Mouse (Mus musculus) embryonic facial prominence, embryonic 13.5 days (tissue): ENCODE measurements around the gene Tbc1d16. TPM values are rescaled to one million over a fixed set of nuclear protein-coding genes. Genes with fewer than 3 reads are reported as not detected.

Source experiments
- ATAC-seq: fragments of 200-750 bp; cut with Nextera tagmentation; 2 replicates; pipeline ENCODE4 v1.8.0; 2017; ENCODE audit warnings: low read depth; ENCODE audit not compliant: insufficient number of reproducible peaks, insufficient read depth, low FRiP score, low TSS enrichment
- H3K27ac ChIP-seq: fragments of 300-500 bp; sonication (generic); 2 replicates; pipeline ENCODE4 v1.5.1; 2015; ENCODE audit warnings: moderate library complexity, mild to moderate bottlenecking, inconsistent platforms
- H3K27me3 ChIP-seq: fragments of 300-500 bp; sonication (generic); 2 replicates; pipeline ENCODE4 v1.6.1; 2015; ENCODE audit warnings: mild to moderate bottlenecking, inconsistent platforms
- H3K36me3 ChIP-seq: fragments of 300-500 bp; sonication (generic); 2 replicates; pipeline ENCODE4 v1.6.1; 2015; ENCODE audit warnings: mild to moderate bottlenecking, inconsistent platforms
- H3K4me1 ChIP-seq: fragments of 300-500 bp; sonication (generic); 2 replicates; pipeline ENCODE4 v1.6.1; 2015; ENCODE audit warnings: inconsistent platforms
- H3K4me2 ChIP-seq: fragments of 300-500 bp; sonication (generic); 2 replicates; pipeline ENCODE4 v1.6.1; 2015; ENCODE audit warnings: moderate library complexity, mild to moderate bottlenecking, inconsistent platforms
- H3K4me3 ChIP-seq: fragments of 300-500 bp; sonication (generic); 2 replicates; pipeline ENCODE4 v1.5.1; 2015; ENCODE audit warnings: mild to moderate bottlenecking, inconsistent platforms
- H3K9ac ChIP-seq: fragments of 300-500 bp; sonication (generic); 2 replicates; pipeline ENCODE4 v1.6.1; 2015; ENCODE audit warnings: mild to moderate bottlenecking, inconsistent platforms
- H3K9me3 ChIP-seq: fragments of 300-500 bp; sonication (generic); 2 replicates; pipeline ENCODE4 v1.6.1; 2016; ENCODE audit warnings: inconsistent platforms
- WGBS: fragments of 180-500 bp; shearing (Covaris S2); methylation state at CpG from one replicate; pipeline ENCODE4 v1.1.7; 2015; ENCODE audit warnings: mixed read lengths; 5-methylcytosine and 5-hydroxymethylcytosine counted together
- polyA plus RNA-seq: library from polyadenylated mRNA; unstranded; fragments of >200 nt; fragmentation: Nextera tagmentation; extraction: Ambion mirVana; gene quantifications from 2 replicates; pipeline ENCODE4 v1.2.1, GENCODE M21; 2015

Gene Tbc1d16
- polyA plus RNA-seq, 1 experiment from 2014 or later: 24.9 TPM

DNA sequence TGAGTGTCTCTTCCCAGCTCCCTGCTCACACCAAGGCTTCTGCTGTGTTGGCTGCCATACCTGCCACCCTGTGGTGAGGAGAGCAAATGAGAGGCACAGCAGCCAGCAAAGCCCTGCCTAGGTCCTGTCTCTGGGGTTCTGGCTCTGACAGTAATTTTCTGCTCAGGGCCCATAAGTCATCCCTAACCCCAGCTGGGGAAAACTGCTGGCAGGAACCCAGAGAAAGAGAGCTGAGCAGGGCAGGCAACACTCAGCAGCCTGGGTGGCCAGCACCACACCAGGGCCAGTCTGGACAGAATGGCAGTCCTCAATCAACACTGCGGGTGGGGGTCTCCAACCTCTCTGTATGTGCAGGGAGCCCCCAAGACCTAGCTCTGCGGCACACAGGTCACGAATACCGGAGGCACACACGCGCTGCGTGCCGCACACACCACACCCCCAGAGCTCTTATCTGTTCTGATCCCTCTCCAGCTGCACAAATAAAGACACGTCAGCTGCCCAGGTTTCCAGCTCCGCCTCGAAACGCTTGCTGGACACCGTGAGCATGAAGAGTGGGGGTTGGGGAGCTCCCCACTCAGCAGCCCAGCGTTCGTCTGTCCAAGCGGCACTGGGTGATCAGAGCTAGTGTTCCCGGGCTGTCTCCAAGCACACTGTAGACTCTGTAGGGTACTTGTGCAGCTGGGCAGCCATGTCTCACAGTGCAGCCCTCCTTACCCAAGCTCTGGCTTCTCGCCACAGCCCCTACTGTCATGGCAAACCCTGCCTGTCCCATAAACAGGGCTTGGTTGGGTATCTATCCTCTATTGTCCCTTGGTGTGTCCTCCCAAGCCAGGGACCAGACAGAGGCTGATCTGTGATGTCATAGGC is 13.0 kb downstream of the Tbc1d16 start:
- peaks cover 7% of the 10 kb centered on the region for H3K36me3 ChIP-seq
- WGBS: 14% methylated on average over 18 of the region's 18 CpGs
- peaks cover 69% of the 10 kb centered on the region for H3K4me1 ChIP-seq
- ATAC-seq: peak; percentile 29; the same call in 1 of the 2 replicates
- H3K4me2 ChIP-seq: peak overlapping the region; percentile 52
- no peaks in the 10 kb centered on the region for H3K9me3 ChIP-seq
- H3K27ac ChIP-seq: peak overlapping the region; percentile 55
- no peaks in the 10 kb centered on the region for H3K27me3 ChIP-seq
- H3K4me3 ChIP-seq: no peak overlapping the region; the same call in 1 of the 2 replicates
- peak overlapping the region; percentile 57 for H3K9ac ChIP-seq

DNA sequence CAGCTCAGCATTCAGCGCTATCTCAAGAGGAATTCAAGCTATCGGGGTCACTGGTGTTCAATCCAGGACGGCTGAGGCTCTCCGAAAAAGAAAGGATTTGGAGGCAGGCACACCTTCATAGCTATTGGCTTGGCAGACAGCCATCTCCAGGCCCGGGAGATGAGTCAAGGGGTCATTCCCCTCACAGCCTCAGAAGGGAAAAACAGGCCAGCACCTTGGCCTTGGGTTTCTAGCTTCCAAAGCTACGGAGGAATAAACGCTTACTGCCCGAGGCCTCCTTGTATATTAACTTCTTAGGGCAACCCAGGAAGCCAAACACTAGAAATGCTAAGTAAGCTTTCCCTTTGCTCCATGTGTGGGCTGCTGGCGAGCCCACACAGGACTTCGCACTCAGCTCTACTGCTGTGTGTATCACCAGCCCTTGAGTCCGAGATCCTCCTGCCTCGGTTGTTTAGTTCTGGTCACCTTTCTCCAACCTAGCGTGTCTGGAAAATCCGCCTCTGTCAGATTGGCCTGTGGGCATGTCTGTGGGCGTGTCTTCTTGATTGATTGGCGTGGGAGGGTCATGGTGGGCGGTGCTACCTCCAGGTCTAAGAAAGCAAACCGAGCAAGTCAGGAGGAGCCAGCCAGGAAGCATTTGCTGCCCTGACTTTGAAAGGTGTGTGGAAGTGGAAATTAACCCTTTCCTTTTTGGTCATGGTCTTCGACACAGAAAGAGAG is 15.0 kb downstream of the Tbc1d16 start:
- Histone ChIP-seq H3K27me3 (no peaks in the 10 kb centered on the region), H3K4me1 (peaks cover 75% of the 10 kb centered on the region), H3K4me3 (no peak overlapping the region), H3K4me2 (no peak overlapping the region), H3K9me3 (no peaks in the 10 kb centered on the region), H3K9ac (no peak overlapping the region), H3K36me3 (peaks cover 19% of the 10 kb centered on the region), H3K27ac (no peak overlapping the region)
- 61% methylated on average over 19 of the region's 19 CpGs for WGBS
- no peak for ATAC-seq

DNA sequence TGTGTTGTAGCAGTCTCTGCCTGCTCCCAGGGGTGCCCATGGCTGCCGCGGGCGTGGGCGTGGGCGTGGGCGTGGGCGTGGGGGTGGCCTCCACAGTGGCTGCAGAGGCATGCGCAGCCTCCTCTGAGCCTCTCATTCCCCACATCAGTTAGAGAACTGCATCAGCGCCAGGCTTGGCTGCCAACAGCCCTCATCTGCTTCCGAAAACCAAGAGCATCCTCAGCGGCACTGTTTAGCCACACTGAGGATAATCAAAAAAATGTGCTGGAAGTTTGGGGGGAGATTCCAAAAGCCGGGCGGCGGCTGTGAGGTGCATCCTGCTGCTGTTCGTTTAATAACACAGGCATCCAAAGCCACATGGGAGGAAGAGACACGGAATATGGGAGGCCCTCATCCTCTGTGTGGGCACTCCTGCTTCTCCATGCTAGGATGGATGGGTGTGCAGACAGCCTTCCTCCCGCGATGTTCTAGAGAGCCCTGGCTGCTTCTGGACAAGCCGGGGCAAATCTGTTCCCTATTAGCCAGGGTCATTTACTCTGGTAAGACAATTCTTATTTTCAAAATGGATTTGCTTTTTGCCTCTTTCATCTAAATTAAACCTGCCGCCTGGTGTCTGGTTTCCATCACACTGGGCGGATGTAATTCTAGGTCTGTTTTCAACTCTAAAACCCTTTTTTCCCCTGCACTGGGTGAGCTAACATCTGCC is 16.5 kb downstream of the Tbc1d16 start:
- Histone ChIP-seq H3K27ac (peak overlapping the region; percentile 80), H3K9me3 (no peaks in the 10 kb centered on the region), H3K27me3 (no peaks in the 10 kb centered on the region), H3K36me3 (peaks cover 28% of the 10 kb centered on the region), H3K4me2 (peak overlapping the region; percentile 12), H3K9ac (no peak overlapping the region), H3K4me3 (no peak overlapping the region), H3K4me1 (peaks cover 73% of the 10 kb centered on the region)
- ATAC-seq: 0 out of 2 replicates have a peak, but pooled peaks have one; percentile 11
- 33% methylated on average over 21 of the region's 21 CpGs for WGBS

DNA sequence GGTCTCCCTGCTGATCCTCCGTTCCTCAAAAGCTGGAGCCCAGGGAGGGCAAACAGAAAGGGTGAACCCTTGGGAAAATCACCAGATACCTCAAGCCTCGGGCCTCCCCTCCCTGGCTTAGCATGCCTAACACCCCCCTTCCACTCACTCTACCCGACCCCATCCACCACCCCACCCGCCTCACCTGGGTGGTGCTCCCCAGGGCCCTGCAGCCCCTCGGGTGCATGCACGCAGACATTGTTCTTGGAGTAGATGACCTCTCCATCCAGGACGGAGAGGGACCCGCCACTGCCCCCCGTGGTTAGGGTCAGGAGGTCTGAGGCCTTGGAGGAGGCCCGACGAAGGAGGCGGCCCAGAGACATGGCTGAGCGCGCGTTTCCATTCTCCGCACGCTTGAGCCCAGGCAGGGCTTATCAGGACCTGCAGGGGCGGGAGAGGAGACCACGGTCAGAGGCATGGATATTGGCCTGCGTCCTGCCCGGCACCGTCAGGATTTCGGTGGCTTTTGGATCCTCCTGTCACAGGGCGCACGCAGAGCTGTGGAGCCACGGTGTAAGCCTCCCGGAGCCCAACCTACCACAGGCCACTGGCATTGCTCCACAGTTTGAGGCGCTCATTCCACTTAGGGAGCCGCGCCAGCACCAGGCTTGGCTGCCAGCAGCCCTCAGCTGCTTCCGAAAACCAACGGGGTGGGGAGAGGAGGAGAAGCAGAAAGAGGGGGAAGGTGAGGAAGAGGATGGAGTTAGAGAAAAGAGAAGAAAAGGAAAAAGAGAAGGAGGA is 17.8 kb downstream of the Tbc1d16 start:
- H3K27ac ChIP-seq: no peak overlapping the region; the same call in 1 of the 2 replicates
- peak overlapping the region; percentile 41 for H3K4me2 ChIP-seq
- ATAC-seq: no peak
- H3K9ac ChIP-seq: 0 out of 2 replicates have a peak overlapping the region, but pooled peaks have one; percentile 46
- H3K36me3 ChIP-seq: peaks cover 34% of the 10 kb centered on the region
- no peaks in the 10 kb centered on the region for H3K27me3 ChIP-seq
- H3K4me1 ChIP-seq: peaks cover 60% of the 10 kb centered on the region
- no peak overlapping the region; the same call in 1 of the 2 replicates for H3K4me3 ChIP-seq
- no peaks in the 10 kb centered on the region for H3K9me3 ChIP-seq
- WGBS: 61% methylated on average over 32 of the region's 32 CpGs

DNA sequence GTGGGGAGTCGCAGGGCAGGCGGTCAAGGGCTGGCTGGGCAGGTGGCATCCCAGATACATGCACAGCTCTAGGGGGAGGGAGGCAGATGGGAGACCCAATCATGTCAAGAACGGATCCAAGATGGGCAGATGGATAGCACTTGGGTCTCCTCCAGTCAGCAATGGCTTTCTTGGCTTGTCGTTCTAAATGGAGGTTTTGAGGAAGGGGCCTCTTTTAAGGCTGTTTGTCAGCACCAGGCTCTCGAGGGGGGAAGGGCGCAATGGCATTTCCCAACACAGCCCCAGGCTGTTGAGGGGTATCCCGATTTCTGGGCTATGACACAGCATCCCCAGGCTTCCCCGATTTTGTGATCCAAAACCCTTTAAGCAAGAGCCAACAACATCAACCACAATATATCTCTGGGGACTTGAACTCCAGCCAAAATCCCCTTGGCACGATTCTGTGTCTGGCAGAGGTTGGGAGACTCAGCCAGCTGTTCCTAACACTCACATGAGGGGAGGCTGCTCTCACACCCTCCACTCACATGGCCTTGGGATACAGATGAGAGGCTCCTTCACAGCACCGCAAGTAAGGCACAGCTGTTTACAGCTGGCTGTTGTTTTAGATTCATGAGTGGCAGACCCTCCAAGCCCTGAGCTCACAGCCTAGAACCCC is 18.8 kb downstream of the Tbc1d16 start:
- H3K4me1 ChIP-seq: peaks cover 51% of the 10 kb centered on the region
- no peak for ATAC-seq

DNA sequence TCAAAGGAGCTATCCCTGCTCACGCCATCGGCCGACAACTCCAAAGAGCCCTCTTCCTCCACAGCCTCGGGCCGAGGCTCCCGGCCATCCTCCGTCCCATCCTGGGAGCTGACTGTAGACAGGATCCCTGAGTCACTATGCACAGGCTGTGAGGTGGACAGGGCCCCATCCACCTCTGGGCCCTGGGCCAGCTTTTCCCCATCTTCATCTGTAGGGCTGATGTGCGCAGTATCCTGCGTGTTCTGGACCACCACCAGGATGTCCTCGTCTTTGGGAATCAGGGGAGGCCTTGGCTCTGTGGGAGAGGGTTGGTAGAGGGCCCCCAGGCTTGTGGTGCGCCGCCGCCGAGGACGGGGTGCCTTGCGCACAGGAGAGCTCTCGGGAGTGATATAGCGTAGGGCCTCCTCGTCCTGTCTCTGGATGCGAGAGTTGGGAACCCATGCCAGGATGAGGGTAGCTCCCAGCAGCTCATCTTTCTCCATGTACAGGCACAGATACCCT is 19.4 kb downstream of the Tbc1d16 start:
- WGBS: 90% methylated on average over 20 of the region's 20 CpGs
- ATAC-seq: no peak
- Histone ChIP-seq H3K4me1 (peaks cover 47% of the 10 kb centered on the region), H3K27me3 (no peaks in the 10 kb centered on the region), H3K4me2 (no peak overlapping the region), H3K36me3 (peaks cover 40% of the 10 kb centered on the region), H3K9me3 (no peaks in the 10 kb centered on the region), H3K27ac (peak overlapping the region; percentile 60; the same call in 1 of the 2 replicates), H3K9ac (no peak overlapping the region), H3K4me3 (no peak overlapping the region)

More for the DNA sequence above, 18.8 kb downstream of the Tbc1d16 start:
- no peaks in the 10 kb centered on the region for H3K27me3 ChIP-seq
- H3K9ac ChIP-seq: no peak overlapping the region
- H3K27ac ChIP-seq: peak overlapping the region; percentile 60
- no peak overlapping the region for H3K4me3 ChIP-seq
- peaks cover 40% of the 10 kb centered on the region for H3K36me3 ChIP-seq
- peak overlapping the region; percentile 5; the same call in 1 of the 2 replicates for H3K4me2 ChIP-seq
- WGBS: 50% methylated on average over 10 of the region's 10 CpGs
- no peaks in the 10 kb centered on the region for H3K9me3 ChIP-seq

DNA sequence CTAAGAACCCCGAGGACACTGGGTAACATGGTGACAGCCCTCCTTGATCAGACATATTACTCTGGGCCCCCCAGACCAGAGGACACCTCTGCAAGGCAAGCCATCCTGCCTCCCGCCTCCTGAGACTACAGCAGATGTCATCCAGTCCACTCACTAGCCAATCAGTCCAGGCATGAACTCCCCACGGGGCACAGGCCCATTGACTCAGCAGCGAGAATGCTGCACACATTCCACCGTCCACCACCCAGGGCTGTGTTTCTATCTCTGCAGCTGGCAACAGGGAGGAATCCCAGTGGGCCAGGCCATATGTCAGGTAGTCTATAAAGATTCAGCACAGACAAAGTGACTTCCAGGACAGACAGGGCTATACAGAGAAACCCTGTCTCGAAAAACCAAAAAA is 20.3 kb downstream of the Tbc1d16 start:
- ATAC-seq: no peak
- WGBS: 84% methylated on average over 6 of the region's 6 CpGs
- H3K9me3 ChIP-seq: no peaks in the 10 kb centered on the region
- H3K4me2 ChIP-seq: no peak overlapping the region
- H3K27me3 ChIP-seq: no peaks in the 10 kb centered on the region
- peaks cover 41% of the 10 kb centered on the region for H3K4me1 ChIP-seq
- H3K4me3 ChIP-seq: no peak overlapping the region
- H3K27ac ChIP-seq: no peak overlapping the region
- H3K36me3 ChIP-seq: peaks cover 40% of the 10 kb centered on the region
- H3K9ac ChIP-seq: no peak overlapping the region

DNA sequence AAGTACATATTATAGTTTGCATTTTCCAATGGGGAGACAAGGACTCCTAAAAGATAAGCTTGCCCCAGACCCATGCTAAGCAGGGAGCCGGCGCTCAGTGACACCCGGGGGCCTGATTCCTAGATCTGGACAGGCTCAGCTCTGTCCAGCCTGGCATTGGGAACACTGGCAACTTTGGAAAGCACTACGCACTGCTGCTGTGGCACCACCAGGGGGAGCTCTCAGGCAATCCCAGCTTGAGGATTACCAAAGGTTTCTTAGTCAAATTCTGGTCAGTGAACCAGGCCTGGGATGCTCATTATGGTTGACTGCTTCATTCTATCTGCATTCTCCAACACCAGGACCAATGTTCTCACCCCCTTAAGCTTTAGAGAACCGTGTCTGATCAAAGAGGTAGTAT is 21.7 kb downstream of the Tbc1d16 start:
- H3K4me3 ChIP-seq: no peak overlapping the region
- no peak for ATAC-seq
- peaks cover 48% of the 10 kb centered on the region for H3K36me3 ChIP-seq
- no peak overlapping the region for H3K9ac ChIP-seq
- 36% methylated on average over 5 of the region's 5 CpGs for WGBS
- no peak overlapping the region for H3K27ac ChIP-seq
- H3K4me2 ChIP-seq: no peak overlapping the region
- no peaks in the 10 kb centered on the region for H3K27me3 ChIP-seq
- peaks cover 28% of the 10 kb centered on the region for H3K4me1 ChIP-seq
- no peaks in the 10 kb centered on the region for H3K9me3 ChIP-seq

DNA sequence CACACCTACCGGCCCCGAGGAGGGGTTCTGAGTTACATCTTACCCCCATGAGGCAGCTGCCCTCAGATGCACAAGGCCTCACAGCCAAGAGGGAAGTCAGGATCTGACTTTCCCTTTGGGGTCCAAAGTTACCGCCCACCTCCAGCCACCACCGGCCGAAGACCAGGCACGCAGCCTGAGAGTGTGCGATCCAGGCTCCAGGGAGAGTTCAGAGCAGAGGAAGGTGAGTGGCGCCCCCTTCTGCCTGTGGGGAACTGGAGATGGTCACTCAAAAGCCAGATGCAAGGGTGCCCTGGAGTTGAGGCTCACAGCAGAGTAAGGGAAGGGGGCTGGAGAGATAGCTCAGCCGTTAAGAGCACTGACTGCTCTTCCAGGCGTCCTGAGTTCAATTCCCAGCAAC is 22.6 kb downstream of the Tbc1d16 start:
- no peak overlapping the region for H3K9ac ChIP-seq
- H3K36me3 ChIP-seq: peaks cover 50% of the 10 kb centered on the region
- H3K27me3 ChIP-seq: no peaks in the 10 kb centered on the region
- H3K4me2 ChIP-seq: no peak overlapping the region
- 86% methylated on average over 10 of the region's 10 CpGs for WGBS
- no peak for ATAC-seq
- H3K4me1 ChIP-seq: peaks cover 21% of the 10 kb centered on the region
- H3K9me3 ChIP-seq: no peaks in the 10 kb centered on the region
- H3K4me3 ChIP-seq: no peak overlapping the region
- no peak overlapping the region for H3K27ac ChIP-seq

DNA sequence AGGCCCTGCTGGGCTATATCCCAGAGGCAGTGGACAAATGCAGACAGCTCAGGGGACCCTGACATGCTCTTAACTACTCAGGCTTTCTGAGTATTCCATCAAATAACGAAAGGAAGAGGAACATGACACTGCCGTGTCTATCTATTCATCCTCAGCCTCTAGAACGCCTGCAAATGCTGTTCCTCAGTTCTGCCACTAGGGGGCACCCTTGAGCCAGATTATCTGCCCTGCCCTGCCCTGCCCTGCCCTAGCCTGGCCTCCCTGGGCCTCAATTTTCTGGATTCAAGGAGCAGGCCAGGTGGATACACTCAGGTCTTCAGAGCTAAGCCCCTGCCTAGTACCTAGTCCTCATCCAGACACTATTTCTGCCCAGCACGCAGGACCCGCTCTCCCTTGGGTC is 24.9 kb downstream of the Tbc1d16 start:
- H3K9me3 ChIP-seq: no peaks in the 10 kb centered on the region
- no peak overlapping the region for H3K27ac ChIP-seq
- no peaks in the 10 kb centered on the region for H3K27me3 ChIP-seq
- peaks cover 49% of the 10 kb centered on the region for H3K36me3 ChIP-seq
- no peak overlapping the region for H3K4me2 ChIP-seq
- 51% methylated on average over 5 of the region's 5 CpGs for WGBS
- no peaks in the 10 kb centered on the region; the same call in 1 of the 2 replicates for H3K4me1 ChIP-seq
- H3K9ac ChIP-seq: no peak overlapping the region
- ATAC-seq: no peak
- no peak overlapping the region for H3K4me3 ChIP-seq
